Mouse (Mus musculus): ENCODE measurements around the gene Mcam.

- 0 out of 2 replicates have a peak, but pooled peaks have one; percentile 20 for TF ChIP-seq POLR2A (IDR thresholded peaks at IDR 0.05; ENCODE audit: extremely low read depth, insufficient read depth, low read length)
- TF ChIP-seq CTCF (IDR thresholded peaks at IDR 0.05; ENCODE audit: low read depth, low read length): no peak
Measured at GRCm38 (mm10) chr9:44134101-44134850, at the start of gene Mcam.

All from liver, adult 2 months (tissue).